Mouse (Mus musculus): ENCODE measurements around the gene 9430097D07Rik.

- TF ChIP-seq MAX (IDR thresholded peaks at IDR 0.05) = no peak
- TF ChIP-seq USF1 (IDR thresholded peaks at IDR 0.05; ENCODE audit: low read depth) = no peak
- no peak for TF ChIP-seq CTCF (IDR thresholded peaks at IDR 0.05; ENCODE audit: control insufficient read depth, insufficient read depth, insufficient read length)
- TF ChIP-seq FOSL1 (IDR thresholded peaks at IDR 0.05; ENCODE audit: insufficient read depth, low read length, poor library complexity, severe bottlenecking) = no peak
- TF ChIP-seq CEBPB (IDR thresholded peaks at IDR 0.05; ENCODE audit: low read depth) = no peak
- no peak for TF ChIP-seq MYOG (IDR thresholded peaks at IDR 0.05; ENCODE audit: control insufficient read depth, extremely low read depth, insufficient read length)
- TF ChIP-seq MYOD1 (IDR thresholded peaks at IDR 0.05; ENCODE audit: control insufficient read depth, insufficient read length, low read depth) = no peak
Measured at GRCm38 (mm10) chr2:32612274-32612673, 36.8 kb upstream of the 9430097D07Rik start.

Data from C2C12 (cell line).